Mouse (Mus musculus): ENCODE measurements at regions not wholly inside any gene's neighbourhood (a gene's known extent, or its start where the extent isn't known, plus 50 kb on each side); places are given as distances from the start of the nearest gene placed in this dataset.

DNA sequence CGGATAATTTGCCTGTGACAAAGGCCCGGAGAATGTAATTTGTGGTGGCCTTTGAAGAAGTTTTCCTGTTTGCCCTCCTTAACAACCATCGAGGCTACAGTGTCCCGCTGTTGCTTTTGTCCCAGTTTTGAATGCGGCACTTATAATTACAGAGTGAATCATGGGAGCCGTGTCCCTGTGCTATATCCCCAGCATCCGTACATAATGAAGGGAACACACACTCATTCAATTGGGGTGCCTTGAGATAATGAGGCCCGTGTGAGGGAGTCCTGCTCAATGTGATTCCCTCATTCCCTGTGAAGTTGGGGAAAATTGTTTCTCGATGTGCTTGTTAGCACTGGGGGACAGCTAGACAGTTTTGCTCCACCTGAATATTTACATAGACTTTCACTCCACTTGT lies 528.9 kb upstream of the Tenm3 start:
- Histone ChIP-seq H3K9ac (ENCODE audit: insufficient read depth, low read depth, low read length, poor library complexity, severe bottlenecking) (no peak overlapping the region), H3K27ac (ENCODE audit: insufficient read depth, low read depth, low read length, poor library complexity, severe bottlenecking) (no peak overlapping the region), H3K4me3 (ENCODE audit: insufficient read depth in 1 of 2, low read depth in 1 of 2, low read length in 2 of 2, poor library complexity in 1 of 2, severe bottlenecking in 1 of 2) (no peak overlapping the region), H3K9me3 (ENCODE audit: control insufficient read depth, insufficient read depth, low read depth, low read length) (no peaks in the 10 kb centered on the region), H3K4me1 (ENCODE audit: control insufficient read depth in 2 of 2, insufficient read depth in 2 of 2, low read length in 2 of 2, poor library complexity in 1 of 2) (no peaks in the 10 kb centered on the region), H3K36me3 (ENCODE audit: control insufficient read depth, insufficient read depth, low read length, poor library complexity, severe bottlenecking) (no peaks in the 10 kb centered on the region)
- DNase-seq (ENCODE audit: low read depth, low spot score): no peak
- TF ChIP-seq HCFC1 (IDR thresholded peaks at IDR 0.05; ENCODE audit: borderline replicate concordance, insufficient read depth, low read length) (no peak), MAFK (IDR thresholded peaks at IDR 0.05; ENCODE audit: insufficient read depth, low read depth, low read length) (no peak), ZNF384 (IDR thresholded peaks at IDR 0.05; ENCODE audit: low read depth, low read length) (no peak), CHD2 (IDR thresholded peaks at IDR 0.05; ENCODE audit: low read depth, low read length) (no peak), ZC3H11A (IDR thresholded peaks at IDR 0.05; ENCODE audit: borderline replicate concordance, low read depth, low read length) (no peak)
- in situ Hi-C loops (cut with MboI; ENCODE audit: low sequenced_read_pairs in 2 of 2, unreplicated experiment in 2 of 2): no loop called here

DNA sequence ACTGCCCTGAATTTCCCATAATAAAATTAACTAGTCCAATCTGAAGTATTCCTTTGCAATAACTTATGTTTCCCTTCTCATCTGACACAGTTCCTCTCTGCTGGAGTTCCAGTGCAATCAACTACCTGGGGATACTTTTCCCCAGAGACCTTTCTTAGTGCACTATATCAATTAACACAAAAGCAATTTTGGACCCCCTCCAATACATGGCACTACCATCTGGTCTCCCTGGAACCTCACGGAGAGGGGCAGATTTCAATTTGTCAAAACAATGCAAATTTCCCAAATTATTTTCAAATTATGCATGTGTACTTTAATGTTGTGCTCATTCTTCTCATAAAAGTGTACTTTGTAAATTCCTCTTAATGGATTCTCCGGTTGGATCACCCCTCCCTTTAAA lies 518.9 kb upstream of the Tenm3 start:
- DNase-seq (ENCODE audit: low read depth, low spot score): no peak
- Histone ChIP-seq H3K27ac (ENCODE audit: insufficient read depth, low read depth, low read length, poor library complexity, severe bottlenecking) (no peak overlapping the region), H3K4me3 (ENCODE audit: insufficient read depth in 1 of 2, low read depth in 1 of 2, low read length in 2 of 2, poor library complexity in 1 of 2, severe bottlenecking in 1 of 2) (no peak overlapping the region), H3K9ac (ENCODE audit: insufficient read depth, low read depth, low read length, poor library complexity, severe bottlenecking) (no peak overlapping the region), H3K9me3 (ENCODE audit: control insufficient read depth, insufficient read depth, low read depth, low read length) (no peaks in the 10 kb centered on the region), H3K36me3 (ENCODE audit: control insufficient read depth, insufficient read depth, low read length, poor library complexity, severe bottlenecking) (no peaks in the 10 kb centered on the region), H3K4me1 (ENCODE audit: control insufficient read depth in 2 of 2, insufficient read depth in 2 of 2, low read length in 2 of 2, poor library complexity in 1 of 2) (no peaks in the 10 kb centered on the region)
- in situ Hi-C loops (cut with MboI; ENCODE audit: low sequenced_read_pairs in 2 of 2, unreplicated experiment in 2 of 2): no loop called here
- TF ChIP-seq ZC3H11A (IDR thresholded peaks at IDR 0.05; ENCODE audit: borderline replicate concordance, low read depth, low read length) (no peak), MAFK (IDR thresholded peaks at IDR 0.05; ENCODE audit: insufficient read depth, low read depth, low read length) (no peak), HCFC1 (IDR thresholded peaks at IDR 0.05; ENCODE audit: borderline replicate concordance, insufficient read depth, low read length) (no peak), ZNF384 (IDR thresholded peaks at IDR 0.05; ENCODE audit: low read depth, low read length) (no peak), CHD2 (IDR thresholded peaks at IDR 0.05; ENCODE audit: low read depth, low read length) (no peak)

GRCm38 (mm10) chr8:49361443-49361842 lies 517.7 kb upstream of the Tenm3 start:
- no peak for TF ChIP-seq CHD2 (IDR thresholded peaks at IDR 0.05; ENCODE audit: low read depth, low read length)
- no peak for TF ChIP-seq ZC3H11A (IDR thresholded peaks at IDR 0.05; ENCODE audit: borderline replicate concordance, low read depth, low read length)
- no peak for TF ChIP-seq MAFK (IDR thresholded peaks at IDR 0.05; ENCODE audit: insufficient read depth, low read depth, low read length)
- TF ChIP-seq ZNF384 (IDR thresholded peaks at IDR 0.05; ENCODE audit: low read depth, low read length): no peak
- TF ChIP-seq HCFC1 (IDR thresholded peaks at IDR 0.05; ENCODE audit: borderline replicate concordance, insufficient read depth, low read length): no peak
- in situ Hi-C loops (cut with MboI; ENCODE audit: low sequenced_read_pairs in 2 of 2, unreplicated experiment in 2 of 2): no loop called here
- H3K36me3 ChIP-seq (ENCODE audit: control insufficient read depth, insufficient read depth, low read length, poor library complexity, severe bottlenecking): no peaks in the 10 kb centered on the region

GRCm38 (mm10) chr8:49360121-49360520 lies 516.4 kb upstream of the Tenm3 start:
- TF ChIP-seq HCFC1 (IDR thresholded peaks at IDR 0.05; ENCODE audit: borderline replicate concordance, insufficient read depth, low read length) (no peak), CHD2 (IDR thresholded peaks at IDR 0.05; ENCODE audit: low read depth, low read length) (no peak), ZC3H11A (IDR thresholded peaks at IDR 0.05; ENCODE audit: borderline replicate concordance, low read depth, low read length) (no peak), ZNF384 (IDR thresholded peaks at IDR 0.05; ENCODE audit: low read depth, low read length) (no peak)
- Histone ChIP-seq H3K9ac (ENCODE audit: insufficient read depth, low read depth, low read length, poor library complexity, severe bottlenecking) (no peak overlapping the region), H3K27ac (ENCODE audit: insufficient read depth, low read depth, low read length, poor library complexity, severe bottlenecking) (no peak overlapping the region), H3K36me3 (ENCODE audit: control insufficient read depth, insufficient read depth, low read length, poor library complexity, severe bottlenecking) (no peaks in the 10 kb centered on the region), H3K4me1 (ENCODE audit: control insufficient read depth in 2 of 2, insufficient read depth in 2 of 2, low read length in 2 of 2, poor library complexity in 1 of 2) (no peaks in the 10 kb centered on the region), H3K9me3 (ENCODE audit: control insufficient read depth, insufficient read depth, low read depth, low read length) (no peaks in the 10 kb centered on the region), H3K4me3 (ENCODE audit: insufficient read depth in 1 of 2, low read depth in 1 of 2, low read length in 2 of 2, poor library complexity in 1 of 2, severe bottlenecking in 1 of 2) (no peak overlapping the region)
- in situ Hi-C loops (cut with MboI; ENCODE audit: low sequenced_read_pairs in 2 of 2, unreplicated experiment in 2 of 2): no loop called here
- no peak for DNase-seq (ENCODE audit: low read depth, low spot score)

More at GRCm38 (mm10) chr8:49361443-49361842, 517.7 kb upstream of the Tenm3 start:
- Histone ChIP-seq H3K4me3 (ENCODE audit: insufficient read depth in 1 of 2, low read depth in 1 of 2, low read length in 2 of 2, poor library complexity in 1 of 2, severe bottlenecking in 1 of 2) (no peak overlapping the region), H3K9ac (ENCODE audit: insufficient read depth, low read depth, low read length, poor library complexity, severe bottlenecking) (no peak overlapping the region), H3K9me3 (ENCODE audit: control insufficient read depth, insufficient read depth, low read depth, low read length) (no peaks in the 10 kb centered on the region), H3K4me1 (ENCODE audit: control insufficient read depth in 2 of 2, insufficient read depth in 2 of 2, low read length in 2 of 2, poor library complexity in 1 of 2) (no peaks in the 10 kb centered on the region), H3K27ac (ENCODE audit: insufficient read depth, low read depth, low read length, poor library complexity, severe bottlenecking) (no peak overlapping the region)
- no peak for DNase-seq (ENCODE audit: low read depth, low spot score)

DNA sequence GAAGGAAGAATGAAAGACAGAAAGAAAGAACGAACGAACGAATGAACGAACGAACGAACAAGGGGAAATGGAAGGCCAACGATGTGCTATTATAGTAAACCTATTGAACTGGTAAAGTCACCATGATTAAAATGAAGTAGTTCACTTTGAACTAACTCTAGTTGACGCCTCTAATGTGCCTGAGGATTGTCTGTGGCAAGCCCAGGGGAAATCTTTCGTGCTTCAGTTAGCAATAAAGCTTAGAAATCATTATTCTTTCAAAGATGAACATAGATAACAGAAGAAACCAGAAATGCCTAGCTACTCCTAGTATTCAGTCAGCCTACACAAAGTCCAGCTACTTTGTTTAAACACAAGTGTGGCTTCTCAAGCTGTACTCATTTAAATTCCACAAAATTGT lies 515.9 kb upstream of the Tenm3 start:
- no peak overlapping the region for H3K9ac ChIP-seq (ENCODE audit: insufficient read depth, low read depth, low read length, poor library complexity, severe bottlenecking)
- H3K36me3 ChIP-seq (ENCODE audit: control insufficient read depth, insufficient read depth, low read length, poor library complexity, severe bottlenecking): no peaks in the 10 kb centered on the region
- no peak for DNase-seq (ENCODE audit: low read depth, low spot score)
- no peak overlapping the region for H3K27ac ChIP-seq (ENCODE audit: insufficient read depth, low read depth, low read length, poor library complexity, severe bottlenecking)
- H3K4me3 ChIP-seq (ENCODE audit: insufficient read depth in 1 of 2, low read depth in 1 of 2, low read length in 2 of 2, poor library complexity in 1 of 2, severe bottlenecking in 1 of 2): no peak overlapping the region
- TF ChIP-seq ZNF384 (IDR thresholded peaks at IDR 0.05; ENCODE audit: low read depth, low read length) (no peak), ZC3H11A (IDR thresholded peaks at IDR 0.05; ENCODE audit: borderline replicate concordance, low read depth, low read length) (no peak), CHD2 (IDR thresholded peaks at IDR 0.05; ENCODE audit: low read depth, low read length) (no peak), HCFC1 (IDR thresholded peaks at IDR 0.05; ENCODE audit: borderline replicate concordance, insufficient read depth, low read length) (no peak), MAFK (IDR thresholded peaks at IDR 0.05; ENCODE audit: insufficient read depth, low read depth, low read length) (no peak)
- in situ Hi-C loops (cut with MboI; ENCODE audit: low sequenced_read_pairs in 2 of 2, unreplicated experiment in 2 of 2): no loop called here
- no peaks in the 10 kb centered on the region for H3K4me1 ChIP-seq (ENCODE audit: control insufficient read depth in 2 of 2, insufficient read depth in 2 of 2, low read length in 2 of 2, poor library complexity in 1 of 2)
- H3K9me3 ChIP-seq (ENCODE audit: control insufficient read depth, insufficient read depth, low read depth, low read length): no peaks in the 10 kb centered on the region
